Mouse (Mus musculus) heart, postnatal 0 days (tissue): ENCODE data around the gene Rrp7a.

ENCODE experiments used
- CTCF ChIP-seq: IDR thresholded peaks from 2 replicates; pipeline ENCODE4 v1.5.1; 2016; ENCODE audit warnings: antibody characterized with exemption, control low read depth, low read depth
- EP300 ChIP-seq: IDR thresholded peaks from 2 replicates; pipeline ENCODE4 v1.6.1; 2016; ENCODE audit warnings: antibody characterized with exemption, low read depth

- TF ChIP-seq CTCF (no peak), EP300 (no peak)
Measured at GRCm38 (mm10) chr15:83065543-83065942, 57.1 kb downstream of the Rrp7a start.
